Comparison of ENCODE assay signal across 9 mouse cellular contexts in the genomic region with DNA sequence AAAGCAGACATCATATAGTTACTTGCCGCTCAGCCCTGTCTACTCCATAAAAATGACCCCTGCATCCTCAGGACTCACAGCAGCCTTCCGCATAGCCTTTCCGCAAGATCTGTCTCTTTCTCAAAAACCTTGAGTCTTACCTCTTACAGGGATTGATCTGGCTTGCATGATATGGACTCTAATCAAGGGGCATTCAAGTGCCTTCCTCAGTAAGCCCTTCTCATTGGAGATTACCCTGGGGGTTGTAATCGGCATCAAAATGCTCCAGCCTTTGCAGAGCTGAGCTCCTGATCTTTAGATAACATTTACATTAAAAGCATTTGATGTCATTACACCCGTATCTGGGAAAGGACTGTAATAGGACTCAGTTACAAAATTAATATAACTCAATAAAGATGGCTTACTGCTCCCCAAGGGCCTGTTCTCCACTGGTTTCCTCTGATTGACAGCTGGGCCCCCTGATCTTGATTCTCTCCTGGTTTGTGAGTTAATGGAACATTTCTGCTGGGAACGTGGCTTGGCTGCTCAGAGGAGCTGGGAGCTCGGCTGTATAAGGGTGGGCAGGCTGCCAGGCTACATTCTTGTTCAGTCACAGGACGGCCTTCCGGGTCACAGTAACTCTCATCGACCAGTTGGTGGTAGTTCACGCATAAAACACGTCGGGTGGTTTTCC.
DNase-seq lines count a peak whose midpoint lies in the region; ATAC-seq and TF ChIP-seq lines count a peak whose summit lies in the region.
"Had no signal": no experiment of that assay in that cellular context is flagged by ENCODE, and none has a peak within 500 bp of the region (broad histone marks: within the 10 kb centered on the region; RNA-seq: fewer than 3 reads in every experiment).

No protein-coding gene starts in this region.

- 40% methylated on average over 13 of the region's 13 CpGs for WGBS in hindbrain, embryonic 13.5 days
- 51% methylated on average over 13 of the region's 13 CpGs for WGBS in hindbrain, embryonic 12.5 days
- 34% methylated on average over 13 of the region's 13 CpGs for WGBS in embryonic facial prominence, embryonic 13.5 days
- 41% methylated on average over 13 of the region's 13 CpGs for WGBS in lung, postnatal 0 days

- no peak overlapping the region for H3K27ac ChIP-seq in hindbrain, embryonic 13.5 days
- H3K27ac ChIP-seq in hindbrain, embryonic 12.5 days: no peak overlapping the region
- H3K27ac ChIP-seq in embryonic facial prominence, embryonic 13.5 days: peak overlapping the region; percentile 72; the same call in 1 of the 2 replicates
- H3K27ac ChIP-seq in lung, postnatal 0 days (ENCODE audit: low read length): no peak overlapping the region
- H3K27ac ChIP-seq: liver, embryonic 15.5 days had no signal

- H3K9me3 ChIP-seq in hindbrain, embryonic 13.5 days: no peaks in the 10 kb centered on the region
- no peaks in the 10 kb centered on the region for H3K9me3 ChIP-seq in hindbrain, embryonic 12.5 days (replicated peaks)
- no peaks in the 10 kb centered on the region for H3K9me3 ChIP-seq in embryonic facial prominence, embryonic 13.5 days
- peaks cover 3% of the 10 kb centered on the region; the same call in 1 of the 2 replicates for H3K9me3 ChIP-seq in lung, postnatal 0 days (ENCODE audit: low read length)
- H3K9me3 ChIP-seq: liver, embryonic 15.5 days had no signal

- no peak for TF ChIP-seq CTCF in lung, postnatal 0 days (IDR thresholded peaks at IDR 0.05)

- no peak for TF ChIP-seq EP300 in lung, postnatal 0 days (IDR thresholded peaks at IDR 0.05)

- H3K36me3 ChIP-seq in hindbrain, embryonic 13.5 days: no peaks in the 10 kb centered on the region
- no peaks in the 10 kb centered on the region for H3K36me3 ChIP-seq in hindbrain, embryonic 12.5 days
- peaks cover 25% of the 10 kb centered on the region for H3K36me3 ChIP-seq in embryonic facial prominence, embryonic 13.5 days
- H3K36me3 ChIP-seq in lung, postnatal 0 days (ENCODE audit: insufficient read depth, low read length): no peaks in the 10 kb centered on the region
- H3K36me3 ChIP-seq: liver, embryonic 15.5 days had no signal

- H3K4me1 ChIP-seq in hindbrain, embryonic 13.5 days (replicated peaks): peaks cover 17% of the 10 kb centered on the region
- peaks cover 10% of the 10 kb centered on the region; the same call in 1 of the 2 replicates for H3K4me1 ChIP-seq in hindbrain, embryonic 12.5 days
- peaks cover 23% of the 10 kb centered on the region for H3K4me1 ChIP-seq in embryonic facial prominence, embryonic 13.5 days
- H3K4me1 ChIP-seq in lung, postnatal 0 days (ENCODE audit: insufficient read depth, low read depth, low read length): no peaks in the 10 kb centered on the region
- H3K4me1 ChIP-seq: liver, embryonic 15.5 days had no signal

- peak; percentile 5 for DNase-seq in adipocyte (ENCODE audit: low spot score)
- peak; percentile 6 for DNase-seq in heart, postnatal 25 days (ENCODE audit: low spot score)
- peak; percentile 82 for DNase-seq in lung, postnatal 0 days (ENCODE audit: low spot score)
- DNase-seq in c-Kit-positive CD71-positive TER-119-positive erythroid progenitor cells, embryonic 14.5 days (ENCODE audit: low spot score): no peak
- DNase-seq in frontal cortex, postnatal 25 days (ENCODE audit: low spot score in 2 of 2): no peak

- no peak overlapping the region for H3K9ac ChIP-seq in hindbrain, embryonic 13.5 days
- no peak overlapping the region for H3K9ac ChIP-seq in hindbrain, embryonic 12.5 days
- H3K9ac ChIP-seq in embryonic facial prominence, embryonic 13.5 days: no peak overlapping the region
- no peak overlapping the region for H3K9ac ChIP-seq in lung, postnatal 0 days (replicated peaks; ENCODE audit: low read depth)
- H3K9ac ChIP-seq: liver, embryonic 15.5 days had no signal

- no peak overlapping the region for H3K4me3 ChIP-seq in hindbrain, embryonic 13.5 days
- H3K4me3 ChIP-seq in hindbrain, embryonic 12.5 days: no peak overlapping the region
- no peak overlapping the region for H3K4me3 ChIP-seq in embryonic facial prominence, embryonic 13.5 days
- H3K4me3 ChIP-seq in lung, postnatal 0 days (ENCODE audit: low read depth, low read length): no peak overlapping the region
- H3K4me3 ChIP-seq: liver, embryonic 15.5 days had no signal

- ATAC-seq in hindbrain, embryonic 13.5 days (ENCODE audit: low FRiP score): peak; percentile 28; the same call in 1 of the 2 replicates
- no peak; the same call in 1 of the 2 replicates for ATAC-seq in hindbrain, embryonic 12.5 days (ENCODE audit: low FRiP score)
- peak; percentile 26; the same call in 1 of the 2 replicates for ATAC-seq in embryonic facial prominence, embryonic 13.5 days (ENCODE audit: insufficient number of reproducible peaks, insufficient read depth, low FRiP score, low TSS enrichment, low read depth)
- ATAC-seq in lung, postnatal 0 days: peak; percentile 28; the same call in 1 of the 2 replicates

- no peak overlapping the region for H3K4me2 ChIP-seq in hindbrain, embryonic 13.5 days
- no peak overlapping the region for H3K4me2 ChIP-seq in hindbrain, embryonic 12.5 days (replicated peaks)
- no peak overlapping the region for H3K4me2 ChIP-seq in embryonic facial prominence, embryonic 13.5 days
- H3K4me2 ChIP-seq in lung, postnatal 0 days (replicated peaks; ENCODE audit: low read depth, low read length): no peak overlapping the region
- H3K4me2 ChIP-seq: liver, embryonic 15.5 days had no signal

- intact Hi-C loops in heart, postnatal 25 days (cut with DNase I): no loop called here

- no peaks in the 10 kb centered on the region for H3K27me3 ChIP-seq in hindbrain, embryonic 13.5 days
- no peaks in the 10 kb centered on the region for H3K27me3 ChIP-seq in hindbrain, embryonic 12.5 days
- H3K27me3 ChIP-seq in embryonic facial prominence, embryonic 13.5 days: no peaks in the 10 kb centered on the region
- no peaks in the 10 kb centered on the region for H3K27me3 ChIP-seq in lung, postnatal 0 days (replicated peaks; ENCODE audit: insufficient read depth, low read length)
- H3K27me3 ChIP-seq: liver, embryonic 15.5 days had no signal

Comparison
In these comparisons a context has a peak if more than half of its experiments do, and no peak if none do; other contexts are left out.
1. DNase-seq: peak in adipocyte (single experiment), heart, postnatal 25 days (single experiment) and lung, postnatal 0 days (single experiment); none in c-Kit-positive CD71-positive TER-119-positive erythroid progenitor cells, embryonic 14.5 days (single experiment) and frontal cortex, postnatal 25 days (0 of 2).